Mouse (Mus musculus) retina, postnatal 1 day (tissue): ENCODE measurements around the gene Sema3a.

Source experiments
- DNase-seq: peaks from one replicate; pipeline ENCODE4 v3.0.0-alpha.2; 2012

The Sema3a gene

GRCm38 (mm10) chr5:13327281-13327680, 202.1 kb downstream of the Sema3a start:
- peak; percentile 66 for DNase-seq

- no peak for DNase-seq
Measured at GRCm38 (mm10) chr5:13331412-13331811, 206.2 kb downstream of the Sema3a start.

- no peak for DNase-seq
Measured at GRCm38 (mm10) chr5:13337665-13338064, 212.5 kb downstream of the Sema3a start.

GRCm38 (mm10) chr5:13347068-13347467, 221.9 kb downstream of the Sema3a start:
- no peak for DNase-seq

GRCm38 (mm10) chr5:13351611-13352010, 226.4 kb downstream of the Sema3a start:
- no peak for DNase-seq

- DNase-seq = no peak
Measured at GRCm38 (mm10) chr5:13352995-13353394, 227.8 kb downstream of the Sema3a start.

- DNase-seq = no peak
Measured at GRCm38 (mm10) chr5:13353539-13353938, 228.3 kb downstream of the Sema3a start.

- no peak for DNase-seq
Measured at GRCm38 (mm10) chr5:13354913-13355312, 229.7 kb downstream of the Sema3a start.

- no peak for DNase-seq
Measured at GRCm38 (mm10) chr5:13358770-13359169, 233.6 kb downstream of the Sema3a start.

GRCm38 (mm10) chr5:13360711-13361110, 235.5 kb downstream of the Sema3a start:
- no peak for DNase-seq

GRCm38 (mm10) chr5:13365108-13365507, 239.9 kb downstream of the Sema3a start:
- DNase-seq = no peak

- DNase-seq = no peak
Measured at GRCm38 (mm10) chr5:13379223-13379622, 254.0 kb downstream of the Sema3a start.

- no peak for DNase-seq
Measured at GRCm38 (mm10) chr5:13384047-13384446, 258.8 kb downstream of the Sema3a start.

GRCm38 (mm10) chr5:13384714-13385113, 259.5 kb downstream of the Sema3a start:
- no peak for DNase-seq

GRCm38 (mm10) chr5:13386603-13387002, 261.4 kb downstream of the Sema3a start:
- no peak for DNase-seq

GRCm38 (mm10) chr5:13387679-13388078, 262.5 kb downstream of the Sema3a start:
- no peak for DNase-seq

- DNase-seq = no peak
Measured at GRCm38 (mm10) chr5:13389995-13390394, 264.8 kb downstream of the Sema3a start.

- DNase-seq = peak; percentile 66
Measured at GRCm38 (mm10) chr5:13405432-13405831, 280.2 kb downstream of the Sema3a start.

GRCm38 (mm10) chr5:13406131-13406530, 280.9 kb downstream of the Sema3a start:
- DNase-seq = no peak

GRCm38 (mm10) chr5:13411920-13412319, 286.7 kb downstream of the Sema3a start:
- no peak for DNase-seq

GRCm38 (mm10) chr5:13413915-13414525, 288.8 kb downstream of the Sema3a start:
- peak; percentile 48 for DNase-seq

- DNase-seq = no peak
Measured at GRCm38 (mm10) chr5:13416960-13417710, 291.9 kb downstream of the Sema3a start.

GRCm38 (mm10) chr5:13421276-13421925, 296.2 kb downstream of the Sema3a start:
- DNase-seq = no peak

GRCm38 (mm10) chr5:13428702-13429101, 303.5 kb downstream of the Sema3a start:
- DNase-seq = no peak
